Mouse (Mus musculus) ES-E14 (cell line): ENCODE results near the gene Fanca.

Source experiments
- MAFK ChIP-seq: IDR thresholded peaks from 2 replicates; pipeline ENCODE4 v1.6.1; 2014; ENCODE audit warnings: mild to moderate bottlenecking, low read depth, low read length, inconsistent platforms; ENCODE audit not compliant: insufficient read depth
- ZC3H11A ChIP-seq: IDR thresholded peaks from 2 replicates; pipeline ENCODE4 v1.6.1; 2012; ENCODE audit warnings: low read depth, mild to moderate bottlenecking, inconsistent platforms, low read length, borderline replicate concordance

DNA sequence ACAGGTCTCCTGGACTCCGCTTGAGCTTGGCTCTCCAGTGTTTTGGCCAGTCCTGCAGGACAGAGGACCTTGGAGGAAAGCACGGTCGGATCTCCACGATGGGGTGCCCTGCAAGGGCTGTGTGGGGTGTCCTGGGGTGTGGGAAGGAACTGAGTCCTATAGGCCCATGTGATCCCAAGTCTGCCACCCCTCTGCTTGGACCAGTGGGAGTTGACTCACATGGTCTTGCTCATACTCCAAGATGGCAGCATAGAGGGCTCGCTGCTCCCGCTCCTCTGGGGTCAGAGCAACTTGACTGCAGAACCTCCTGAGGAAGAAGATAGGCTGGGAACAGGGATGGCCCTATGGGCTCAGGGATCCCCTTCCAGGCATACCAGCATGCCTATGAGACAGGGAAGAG, 70.6 kb downstream of the Fanca start:
- TF ChIP-seq ZC3H11A: no peak
- TF ChIP-seq MAFK: no peak
